Mouse (Mus musculus): Measurements from ENCODE around the gene Whrn. TPM values are rescaled to one million over a fixed set of nuclear protein-coding genes. Genes with fewer than 3 reads are reported as not detected.

Gene Whrn
- total and polyA plus RNA-seq, 3 experiments: 29.9 to 33.9 (median 31.4) TPM

GRCm38 (mm10) chr4:63409317-63409907 lies 86.4 kb downstream of the Whrn start:
- Histone ChIP-seq H3K79me2 (replicated peaks; ENCODE audit: control insufficient read depth, insufficient read depth, low read length) (no peaks in the 10 kb centered on the region), H3K9ac (ENCODE audit: low read depth, low read length) (peak overlapping the region; percentile 49), H3K4me3 (peak overlapping the region; percentile 71), H3K36me3 (ENCODE audit: control insufficient read depth, insufficient read depth, low read length) (no peaks in the 10 kb centered on the region), H3K4me1 (ENCODE audit: control insufficient read depth, insufficient read depth, low read length) (peaks cover 5% of the 10 kb centered on the region), H3K27ac (peak overlapping the region; percentile 59), H3K27me3 (ENCODE audit: control insufficient read depth, insufficient read depth, low read length) (no peaks in the 10 kb centered on the region)
- intact Hi-C loops (cut with DNase I): loop anchor here (1.0 to 10.0 kb wide), 2 partner anchors 41 to 895 kb away; partner anchors contain the start of gene Alad
- DNase-seq: peak; percentile 58 to 61
- 3% methylated on average over 18 of the region's 18 CpGs for WGBS
- TF ChIP-seq CTCF (IDR thresholded peaks at IDR 0.05): no peak
- TF ChIP-seq POLR2A (IDR thresholded peaks at IDR 0.05; ENCODE audit: insufficient read depth, low read depth, low read length): no peak
- no peak for TF ChIP-seq EP300 (IDR thresholded peaks at IDR 0.05; ENCODE audit: insufficient read depth, low read depth, low read length)

GRCm38 (mm10) chr4:63408649-63409048 lies 87.1 kb downstream of the Whrn start:
- intact Hi-C loops (cut with DNase I): loop anchor here (1.0 to 10.0 kb wide), 2 partner anchors 40 to 894 kb away; partner anchors contain the start of gene Alad
- 9% methylated on average over 8 of the region's 8 CpGs for WGBS
- Histone ChIP-seq H3K79me2 (replicated peaks; ENCODE audit: control insufficient read depth, insufficient read depth, low read length) (no peaks in the 10 kb centered on the region), H3K4me1 (ENCODE audit: control insufficient read depth, insufficient read depth, low read length) (peaks cover 9% of the 10 kb centered on the region), H3K4me3 (peak overlapping the region; percentile 71; the same call in 1 of the 2 replicates), H3K27me3 (ENCODE audit: control insufficient read depth, insufficient read depth, low read length) (no peaks in the 10 kb centered on the region), H3K27ac (peak overlapping the region; percentile 59), H3K9ac (ENCODE audit: low read depth, low read length) (peak overlapping the region; percentile 42; the same call in 1 of the 2 replicates), H3K36me3 (ENCODE audit: control insufficient read depth, insufficient read depth, low read length) (no peaks in the 10 kb centered on the region)
- TF ChIP-seq POLR2A (IDR thresholded peaks at IDR 0.05; ENCODE audit: insufficient read depth, low read depth, low read length): no peak
- TF ChIP-seq CTCF (IDR thresholded peaks at IDR 0.05): peak; percentile 87
- DNase-seq: peak; percentile 74

- WGBS: 32% methylated on average over 7 of the region's 7 CpGs
- intact Hi-C loops (cut with DNase I): loop anchor here (10.0 kb wide), 1 partner anchor 893 kb away; the partner anchor contains the start of gene Alad
These were observed 87.5 kb downstream of the Whrn start for GRCm38 (mm10) chr4:63408247-63408646.

GRCm38 (mm10) chr4:63405683-63406082 lies 90.1 kb downstream of the Whrn start:
- no peak for DNase-seq
- H3K79me2 ChIP-seq (replicated peaks; ENCODE audit: control insufficient read depth, insufficient read depth, low read length): no peaks in the 10 kb centered on the region
- intact Hi-C loops (cut with DNase I): loop anchor here (10.0 kb wide), 1 partner anchor 891 kb away; the partner anchor contains the start of gene Alad
- no peaks in the 10 kb centered on the region for H3K27me3 ChIP-seq (ENCODE audit: control insufficient read depth, insufficient read depth, low read length)
- H3K9ac ChIP-seq (ENCODE audit: low read depth, low read length): no peak overlapping the region
- 65% methylated on average over 4 of the region's 4 CpGs for WGBS
- no peak for TF ChIP-seq POLR2A (IDR thresholded peaks at IDR 0.05; ENCODE audit: insufficient read depth, low read depth, low read length)
- TF ChIP-seq CTCF (IDR thresholded peaks at IDR 0.05): no peak
- TF ChIP-seq EP300 (IDR thresholded peaks at IDR 0.05; ENCODE audit: insufficient read depth, low read depth, low read length): no peak
- no peaks in the 10 kb centered on the region for H3K36me3 ChIP-seq (ENCODE audit: control insufficient read depth, insufficient read depth, low read length)
- no peak overlapping the region for H3K27ac ChIP-seq
- no peak overlapping the region for H3K4me3 ChIP-seq
- peaks cover 10% of the 10 kb centered on the region for H3K4me1 ChIP-seq (ENCODE audit: control insufficient read depth, insufficient read depth, low read length)

More at GRCm38 (mm10) chr4:63408247-63408646, 87.5 kb downstream of the Whrn start:
- Histone ChIP-seq H3K36me3 (ENCODE audit: control insufficient read depth, insufficient read depth, low read length) (no peaks in the 10 kb centered on the region), H3K4me1 (ENCODE audit: control insufficient read depth, insufficient read depth, low read length) (peaks cover 13% of the 10 kb centered on the region), H3K27ac (peak overlapping the region; percentile 59; the same call in 1 of the 2 replicates), H3K9ac (ENCODE audit: low read depth, low read length) (peak overlapping the region; percentile 29), H3K27me3 (ENCODE audit: control insufficient read depth, insufficient read depth, low read length) (no peaks in the 10 kb centered on the region), H3K79me2 (replicated peaks; ENCODE audit: control insufficient read depth, insufficient read depth, low read length) (no peaks in the 10 kb centered on the region), H3K4me3 (no peak overlapping the region)
- TF ChIP-seq EP300 (IDR thresholded peaks at IDR 0.05; ENCODE audit: insufficient read depth, low read depth, low read length): no peak
- TF ChIP-seq POLR2A (IDR thresholded peaks at IDR 0.05; ENCODE audit: insufficient read depth, low read depth, low read length): no peak
- no peak for TF ChIP-seq CTCF (IDR thresholded peaks at IDR 0.05)
- DNase-seq: peak in 1 of 2 experiments; percentile 31

- H3K27me3 ChIP-seq (ENCODE audit: control insufficient read depth, insufficient read depth, low read length): no peaks in the 10 kb centered on the region
- peak in 1 of 2 experiments; percentile 38 for DNase-seq
- H3K4me1 ChIP-seq (ENCODE audit: control insufficient read depth, insufficient read depth, low read length): peaks cover 14% of the 10 kb centered on the region
- H3K36me3 ChIP-seq (ENCODE audit: control insufficient read depth, insufficient read depth, low read length): no peaks in the 10 kb centered on the region
- TF ChIP-seq POLR2A (IDR thresholded peaks at IDR 0.05; ENCODE audit: insufficient read depth, low read depth, low read length): no peak
- no peak for TF ChIP-seq CTCF (IDR thresholded peaks at IDR 0.05)
- TF ChIP-seq EP300 (IDR thresholded peaks at IDR 0.05; ENCODE audit: insufficient read depth, low read depth, low read length): no peak
- intact Hi-C loops (cut with DNase I): loop anchor here (10.0 kb wide), 1 partner anchor 890 kb away; the partner anchor contains the start of gene Alad
- WGBS: 27% methylated on average over 7 of the region's 7 CpGs
- no peak overlapping the region for H3K4me3 ChIP-seq
- H3K79me2 ChIP-seq (replicated peaks; ENCODE audit: control insufficient read depth, insufficient read depth, low read length): no peaks in the 10 kb centered on the region
- H3K9ac ChIP-seq (ENCODE audit: low read depth, low read length): no peak overlapping the region
- 0 out of 2 replicates have a peak overlapping the region, but pooled peaks have one; percentile 98 for H3K27ac ChIP-seq
These were observed 90.7 kb downstream of the Whrn start for GRCm38 (mm10) chr4:63405051-63405450.

DNA sequence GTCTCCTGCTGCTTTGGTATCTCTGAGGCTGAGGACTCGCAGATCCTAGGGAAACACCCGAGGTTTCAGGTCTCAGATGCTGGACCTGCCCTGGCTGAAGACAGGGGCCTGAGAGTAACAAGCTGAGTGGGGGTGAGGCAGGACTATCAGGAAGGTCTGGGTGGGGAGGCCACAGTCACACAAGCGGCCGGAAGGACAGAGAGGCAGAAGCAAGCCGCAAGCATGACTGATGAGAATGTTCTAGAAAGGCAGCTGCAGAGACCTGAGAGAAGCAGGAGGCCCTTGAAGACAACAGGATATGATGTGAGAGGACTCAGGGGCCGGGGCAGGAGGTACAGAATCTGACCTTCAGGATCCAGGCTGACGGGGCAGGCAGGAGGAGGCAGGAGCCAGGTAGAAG lies 91.6 kb downstream of the Whrn start:
- peak in 1 of 2 experiments; percentile 63 for DNase-seq
- no peaks in the 10 kb centered on the region for H3K27me3 ChIP-seq (ENCODE audit: control insufficient read depth, insufficient read depth, low read length)
- no peak overlapping the region for H3K4me3 ChIP-seq
- WGBS: 43% methylated on average over 7 of the region's 7 CpGs
- H3K4me1 ChIP-seq (ENCODE audit: control insufficient read depth, insufficient read depth, low read length): peaks cover 19% of the 10 kb centered on the region
- intact Hi-C loops (cut with DNase I): loop anchor here (10.0 kb wide), 1 partner anchor 889 kb away; the partner anchor contains the start of gene Alad
- TF ChIP-seq POLR2A (IDR thresholded peaks at IDR 0.05; ENCODE audit: insufficient read depth, low read depth, low read length) (no peak), CTCF (IDR thresholded peaks at IDR 0.05) (no peak), EP300 (IDR thresholded peaks at IDR 0.05; ENCODE audit: insufficient read depth, low read depth, low read length) (no peak)
- no peaks in the 10 kb centered on the region for H3K36me3 ChIP-seq (ENCODE audit: control insufficient read depth, insufficient read depth, low read length)
- H3K27ac ChIP-seq: peak overlapping the region; percentile 98
- H3K79me2 ChIP-seq (replicated peaks; ENCODE audit: control insufficient read depth, insufficient read depth, low read length): no peaks in the 10 kb centered on the region
- H3K9ac ChIP-seq (ENCODE audit: low read depth, low read length): 0 out of 2 replicates have a peak overlapping the region, but pooled peaks have one; percentile 3

Measured in heart, adult 2 months (tissue).